Mouse (Mus musculus): Measurements from ENCODE around the gene Tpgs1.

DNA sequence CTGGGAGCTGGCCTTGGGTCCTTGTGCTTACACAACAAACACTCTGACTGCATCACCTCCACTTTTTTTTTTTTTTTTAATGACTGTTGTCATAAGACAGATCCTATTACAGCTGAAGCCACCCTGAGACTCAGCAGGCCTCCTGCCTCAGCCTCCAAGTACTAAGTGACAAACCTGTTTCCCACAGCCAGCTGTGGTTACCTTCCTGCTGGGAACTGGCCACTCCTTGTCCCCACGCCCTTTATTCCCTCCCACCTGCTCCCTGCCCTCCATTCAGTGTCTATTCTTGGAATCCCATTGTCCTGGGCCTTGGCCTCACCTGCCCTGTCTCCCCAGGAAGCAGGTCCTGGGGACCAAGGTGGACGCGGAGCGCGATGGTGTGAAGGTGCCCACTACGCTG lies 18.3 kb downstream of the Tpgs1 start:
- no peak for TF ChIP-seq CTCF (IDR thresholded peaks at IDR 0.05; ENCODE audit: low read depth, low read length)
- TF ChIP-seq POLR2A (IDR thresholded peaks at IDR 0.05; ENCODE audit: borderline replicate concordance, low read depth, low read length), result no peak
